Mouse (Mus musculus) intestine, postnatal 0 days (tissue): ENCODE measurements at regions not wholly inside any gene's neighbourhood (a gene's known extent, or its start where the extent isn't known, plus 50 kb on each side); places are given as distances from the start of the nearest gene placed in this dataset.

Experiments
- ATAC-seq: fragments of 200-750 bp; cut with Nextera tagmentation; 2 replicates; pipeline ENCODE4 v1.8.0; 2017; ENCODE audit warnings: mild to moderate bottlenecking, moderate TSS enrichment, moderate library complexity
- H3K27ac ChIP-seq: fragments of 300-500 bp; sonication (generic); 2 replicates; pipeline ENCODE4 v1.5.1; 2014; ENCODE audit warnings: mild to moderate bottlenecking, low read depth, low read length, moderate library complexity
- H3K27me3 ChIP-seq: fragments of 300-500 bp; sonication (generic); replicated peaks from 2 replicates; pipeline ENCODE4 v1.6.1; 2014; ENCODE audit warnings: low read length, mixed read lengths; ENCODE audit not compliant: control insufficient read depth, insufficient read depth
- H3K36me3 ChIP-seq: fragments of 300-500 bp; sonication (generic); 2 replicates; pipeline ENCODE4 v1.6.1; 2014; ENCODE audit warnings: mild to moderate bottlenecking, moderate library complexity; ENCODE audit not compliant: control insufficient read depth, insufficient read depth
- H3K4me1 ChIP-seq: fragments of 300-500 bp; sonication (generic); replicated peaks from 2 replicates; pipeline ENCODE4 v1.6.1; 2014; ENCODE audit warnings: antibody characterized with exemption, low read length, mixed read lengths; ENCODE audit not compliant: control insufficient read depth, insufficient read depth
- H3K4me2 ChIP-seq: fragments of 300-500 bp; sonication (generic); replicated peaks from 2 replicates; pipeline ENCODE4 v1.6.1; 2014; ENCODE audit warnings: low read depth, mild to moderate bottlenecking, moderate library complexity
- H3K4me3 ChIP-seq: fragments of 300-500 bp; sonication (generic); 2 replicates; pipeline ENCODE4 v1.5.1; 2014; ENCODE audit warnings: low read depth, low read length
- H3K9ac ChIP-seq: fragments of 300-500 bp; sonication (generic); 2 replicates; pipeline ENCODE4 v1.6.1; 2014; ENCODE audit warnings: mild to moderate bottlenecking, low read depth, low read length
- H3K9me3 ChIP-seq: fragments of 300-500 bp; sonication (generic); 2 replicates; pipeline ENCODE4 v1.6.1; 2016; ENCODE audit warnings: mixed run types; ENCODE audit not compliant: control insufficient read depth
- CTCF ChIP-seq: sonication (generic); IDR thresholded peaks from 2 replicates; pipeline ENCODE4 v1.5.1; 2016; ENCODE audit warnings: low read depth, mild to moderate bottlenecking, control low read depth, antibody characterized with exemption, moderate library complexity
- WGBS: fragments of 180-500 bp; shearing (Covaris S2); extraction: QIAGEN DNeasy Blood & Tissue Kit; methylation state at CpG from one replicate; pipeline ENCODE4 v1.1.7; 2014; 5-methylcytosine and 5-hydroxymethylcytosine counted together

- ATAC-seq = no peak
- Histone ChIP-seq H3K36me3 (no peaks in the 10 kb centered on the region), H3K4me2 (no peak overlapping the region), H3K9me3 (no peaks in the 10 kb centered on the region), H3K4me3 (no peak overlapping the region), H3K9ac (no peak overlapping the region), H3K27ac (no peak overlapping the region), H3K27me3 (no peaks in the 10 kb centered on the region), H3K4me1 (no peaks in the 10 kb centered on the region)
- WGBS = 85% methylated on average over 2 of the region's 2 CpGs
- TF ChIP-seq CTCF = no peak
These were observed 1184.4 kb downstream of the Efna5 start for GRCm38 (mm10) chr17:61696717-61697116.

GRCm38 (mm10) chr17:61686325-61686724, 1194.8 kb downstream of the Efna5 start:
- WGBS = 56% methylated on average over 4 of the region's 4 CpGs
- Histone ChIP-seq H3K9ac (no peak overlapping the region), H3K9me3 (no peaks in the 10 kb centered on the region), H3K4me3 (no peak overlapping the region), H3K36me3 (no peaks in the 10 kb centered on the region), H3K27ac (no peak overlapping the region), H3K4me2 (no peak overlapping the region), H3K4me1 (no peaks in the 10 kb centered on the region), H3K27me3 (no peaks in the 10 kb centered on the region)
- peak; percentile 38 for TF ChIP-seq CTCF
- no peak for ATAC-seq

- no peak for ATAC-seq
- Histone ChIP-seq H3K4me2 (no peak overlapping the region), H3K27me3 (no peaks in the 10 kb centered on the region), H3K9ac (no peak overlapping the region), H3K4me3 (no peak overlapping the region), H3K27ac (no peak overlapping the region), H3K4me1 (no peaks in the 10 kb centered on the region), H3K36me3 (no peaks in the 10 kb centered on the region), H3K9me3 (no peaks in the 10 kb centered on the region)
- no peak for TF ChIP-seq CTCF
- 86% methylated on average over 1 of the region's 1 CpGs for WGBS
These were observed 1196.6 kb downstream of the Efna5 start for GRCm38 (mm10) chr17:61684524-61684923.

- H3K9me3 ChIP-seq = no peaks in the 10 kb centered on the region
These were observed 1210.5 kb downstream of the Efna5 start for GRCm38 (mm10) chr17:61670651-61671050.

GRCm38 (mm10) chr17:61667428-61667827, 1213.7 kb downstream of the Efna5 start:
- Histone ChIP-seq H3K27me3 (no peaks in the 10 kb centered on the region), H3K4me2 (no peak overlapping the region), H3K9me3 (no peaks in the 10 kb centered on the region), H3K4me1 (no peaks in the 10 kb centered on the region), H3K4me3 (no peak overlapping the region), H3K27ac (no peak overlapping the region), H3K9ac (no peak overlapping the region), H3K36me3 (no peaks in the 10 kb centered on the region)
- no peak for ATAC-seq
- TF ChIP-seq CTCF = no peak

More at GRCm38 (mm10) chr17:61670651-61671050, 1210.5 kb downstream of the Efna5 start:
- Histone ChIP-seq H3K27ac (no peak overlapping the region), H3K9ac (no peak overlapping the region), H3K36me3 (no peaks in the 10 kb centered on the region), H3K4me3 (no peak overlapping the region), H3K4me2 (no peak overlapping the region), H3K27me3 (no peaks in the 10 kb centered on the region), H3K4me1 (no peaks in the 10 kb centered on the region)
- no peak for ATAC-seq
- WGBS = 61% methylated on average over 1 of the region's 1 CpGs
- TF ChIP-seq CTCF = no peak

DNA sequence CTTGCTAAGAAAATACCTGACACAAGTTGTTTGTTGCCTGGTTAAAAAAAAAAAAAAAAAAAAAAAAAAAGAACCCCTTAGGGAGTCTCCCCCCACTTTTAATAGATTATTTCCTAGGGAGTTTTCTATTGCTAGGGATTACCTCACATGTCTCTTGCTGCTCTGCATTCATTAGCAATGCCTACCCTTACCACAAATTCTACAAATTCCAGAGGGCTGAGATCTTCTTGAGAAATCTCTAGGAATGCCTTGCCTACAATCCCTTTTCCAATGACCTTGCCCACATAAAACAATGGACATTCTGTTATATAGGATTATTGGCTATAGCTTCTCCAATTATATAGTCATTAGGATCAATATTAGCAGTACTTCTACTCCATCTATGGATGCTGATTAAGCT, 1216.2 kb downstream of the Efna5 start:
- no peak overlapping the region for H3K9ac ChIP-seq
- H3K4me3 ChIP-seq = no peak overlapping the region
- H3K27ac ChIP-seq = no peak overlapping the region
- H3K9me3 ChIP-seq = no peaks in the 10 kb centered on the region
- no peaks in the 10 kb centered on the region for H3K36me3 ChIP-seq
- no peak for ATAC-seq
- TF ChIP-seq CTCF = no peak
- no peak overlapping the region for H3K4me2 ChIP-seq
- H3K4me1 ChIP-seq = no peaks in the 10 kb centered on the region
- no peaks in the 10 kb centered on the region for H3K27me3 ChIP-seq

DNA sequence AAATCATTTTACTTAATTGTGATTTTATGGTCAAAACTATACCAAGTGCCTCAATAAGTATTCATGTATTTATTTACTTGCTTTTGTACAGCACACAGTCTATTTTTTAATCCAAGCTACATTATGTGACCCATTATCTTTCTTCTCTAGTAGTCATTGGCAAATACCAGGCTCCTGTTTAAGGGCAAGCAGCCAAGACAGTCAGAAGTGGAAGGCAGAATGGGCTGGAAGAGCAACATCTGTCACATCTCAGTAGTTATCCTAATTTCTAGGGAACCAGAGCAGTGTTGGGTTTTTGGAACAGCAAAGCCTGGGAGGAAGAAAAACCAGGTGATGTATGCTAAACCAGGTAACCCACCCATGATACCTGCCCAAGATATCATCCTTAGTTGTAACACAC, 1233.5 kb downstream of the Efna5 start:
- no peaks in the 10 kb centered on the region for H3K27me3 ChIP-seq
- no peak overlapping the region for H3K4me3 ChIP-seq
- H3K4me2 ChIP-seq = no peak overlapping the region
- no peak for TF ChIP-seq CTCF
- no peaks in the 10 kb centered on the region for H3K9me3 ChIP-seq
- no peak overlapping the region for H3K9ac ChIP-seq
- no peaks in the 10 kb centered on the region for H3K36me3 ChIP-seq
- no peak overlapping the region for H3K27ac ChIP-seq
- H3K4me1 ChIP-seq = no peaks in the 10 kb centered on the region
- ATAC-seq = no peak
